Mouse (Mus musculus) cerebellum, adult 11-12 months (tissue): Measurements from ENCODE around the gene Hps4.
"Not testable (repeated sequence)": the region's sequence is repeated elsewhere in the genome, so short reads cannot be mapped to it uniquely, and the experiment has no call there.

Experiments used
- DNase-seq: peaks from one replicate; pipeline ENCODE4 v3.0.0; 2022

Hps4 gene

DNA sequence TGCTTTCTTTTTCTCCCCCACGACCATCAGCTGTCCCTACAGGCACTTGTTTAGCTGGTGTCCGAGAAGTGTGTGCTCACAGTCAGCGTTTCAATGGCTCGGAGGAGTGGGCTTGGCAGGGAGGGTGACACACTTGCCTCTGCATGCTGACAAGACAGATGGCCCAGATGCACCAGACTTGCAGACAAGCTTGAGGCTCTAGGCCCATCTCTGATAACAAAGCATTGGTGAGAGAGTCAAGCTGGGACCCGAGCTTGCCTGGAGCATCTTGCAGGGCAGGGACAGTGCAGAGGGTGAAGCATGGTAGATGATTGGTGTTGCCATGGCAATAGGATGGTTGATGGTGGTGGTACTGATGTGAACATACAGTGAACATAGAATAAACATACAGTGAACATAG, 66.4 kb downstream of the Hps4 start:
- no peak for DNase-seq

DNA sequence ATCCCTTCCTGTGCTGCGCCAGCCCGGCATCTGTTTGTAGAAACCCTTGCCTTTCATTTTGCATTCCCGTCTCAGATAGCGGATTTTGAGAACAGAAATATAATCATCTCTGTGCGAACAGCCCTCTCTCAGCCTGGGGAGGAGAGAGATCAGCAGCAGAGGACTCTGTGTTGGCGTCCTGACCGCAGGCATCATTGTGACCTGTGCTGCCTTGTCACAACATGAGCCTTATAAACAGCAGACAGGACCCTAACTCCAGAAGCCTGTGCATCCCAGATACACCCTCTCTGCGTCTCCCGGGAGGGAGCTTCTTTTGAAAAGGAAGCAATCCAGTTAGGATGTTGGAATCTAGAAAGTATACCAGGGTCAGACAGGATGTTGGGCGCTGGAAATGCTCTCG, 68.2 kb downstream of the Hps4 start:
- DNase-seq: no peak

DNA sequence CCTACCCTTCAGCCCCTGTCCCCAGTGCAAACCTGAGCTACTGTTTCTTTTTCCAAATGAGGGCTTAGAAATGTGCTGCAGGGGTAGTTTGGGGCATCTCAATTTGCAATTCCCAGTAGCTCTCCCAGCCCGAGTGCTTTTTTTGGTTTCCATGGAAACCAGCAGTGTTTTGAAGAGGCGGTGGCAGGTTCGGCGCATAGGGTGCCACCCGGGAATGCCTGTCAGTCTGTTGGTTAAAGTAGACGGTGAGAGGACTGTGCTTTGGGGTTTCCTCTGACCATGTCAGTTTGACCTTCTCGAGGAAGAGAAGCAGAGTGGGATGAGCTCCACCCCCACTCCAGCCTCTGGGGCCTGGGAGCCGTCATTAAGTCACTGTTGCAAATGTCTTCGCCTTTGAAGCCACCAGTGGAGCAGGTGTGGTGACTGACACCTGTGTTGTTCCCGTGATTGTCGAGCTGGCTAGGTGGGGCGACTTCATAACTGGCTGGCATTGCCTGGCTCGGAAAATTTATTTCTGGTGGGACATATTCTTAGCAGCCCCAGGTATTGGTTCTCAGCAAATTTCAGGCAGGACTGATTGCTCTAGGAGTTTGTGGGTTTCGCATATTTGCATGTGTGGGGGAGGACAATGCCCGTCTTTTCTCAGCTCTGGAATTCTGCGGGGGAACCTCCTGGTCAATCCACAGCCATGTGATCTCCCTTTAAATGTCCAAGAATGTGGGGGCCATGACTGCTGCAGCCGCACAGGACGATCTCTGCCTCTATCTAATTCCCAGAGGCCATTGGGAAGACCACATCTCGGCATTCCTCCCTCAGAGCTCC, 68.8 kb downstream of the Hps4 start:
- no peak for DNase-seq

- DNase-seq: not testable (repeated sequence)
These were observed 69.9 kb downstream of the Hps4 start for GRCm38 (mm10) chr5:112412781-112413180.

GRCm38 (mm10) chr5:112416673-112417072, 73.8 kb downstream of the Hps4 start:
- DNase-seq: no peak

- DNase-seq: no peak
These were observed 75.1 kb downstream of the Hps4 start for GRCm38 (mm10) chr5:112418023-112418422.

DNA sequence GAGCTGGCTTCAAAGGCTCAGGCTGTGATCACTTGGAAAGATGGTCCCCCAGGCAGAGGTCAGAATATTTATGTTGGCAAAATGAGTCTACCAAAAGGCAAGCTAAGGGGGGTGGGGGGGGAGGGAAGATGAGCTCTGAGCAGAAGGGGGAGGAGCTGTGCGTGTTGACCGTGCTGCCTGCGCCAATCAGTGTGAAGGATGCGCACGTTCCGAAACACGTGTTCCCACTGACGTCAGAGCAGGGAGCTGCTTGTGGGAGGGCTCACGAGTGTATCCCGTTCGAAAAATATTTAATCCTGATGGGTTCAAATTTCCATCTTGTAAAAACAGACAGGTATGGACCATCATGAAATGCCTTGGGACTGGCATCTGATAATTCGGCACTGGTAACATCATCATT, 76.7 kb downstream of the Hps4 start:
- DNase-seq: no peak

- no peak for DNase-seq
These were observed 83.8 kb downstream of the Hps4 start for GRCm38 (mm10) chr5:112426635-112427034.

DNA sequence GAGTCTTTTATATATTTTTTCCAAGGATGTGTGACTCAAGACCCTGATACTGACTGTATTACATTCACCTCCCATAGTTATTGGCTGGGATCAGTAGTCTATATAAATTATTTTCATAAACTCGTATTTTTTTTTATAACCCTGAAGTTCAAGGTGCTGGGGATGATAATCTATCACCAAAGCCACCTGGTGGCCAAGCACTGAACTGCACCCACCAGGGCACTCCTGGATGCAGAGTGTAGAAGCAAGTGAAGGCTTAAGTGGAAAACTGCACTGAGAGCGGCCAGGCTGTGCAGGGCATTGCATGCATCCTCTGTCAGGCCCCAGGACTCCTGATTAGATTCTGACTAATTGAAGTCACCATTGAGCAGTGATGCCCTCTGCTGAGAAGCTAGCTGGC, 84.4 kb downstream of the Hps4 start:
- DNase-seq: peak; percentile 53
